7 mouse cellular contexts compared by ENCODE assay signal in genomic region chr9:44734524-44735494, GRCm38 (mm10). TPM values are rescaled to one million over a fixed set of nuclear protein-coding genes. Genes with fewer than 3 reads are reported as not detected.
A peak's percentile ranks its signal among the peaks of the same experiment; 100 is the strongest.
DNase-seq lines count a peak whose midpoint lies in the region; ATAC-seq and TF ChIP-seq lines count a peak whose summit lies in the region.

Gene Phldb1, minus strand, starts transcription at chr9:44735198.

- no peak for DNase-seq in Patski (ENCODE audit: low read depth, low spot score)
- peak; percentile 54 for DNase-seq in cerebellum, adult 9-10 months
- peak; percentile 68 to 72 for DNase-seq in gastrocnemius, adult 8-10 months (ENCODE audit: low spot score in 2 of 2)
- DNase-seq in left cerebral cortex, adult 2 months (ENCODE audit: extremely low spot score in 1 of 2, low spot score in 2 of 2): peak in 1 of 2 experiments; percentile 55
- peak; percentile 84 to 90 for DNase-seq in lung, postnatal 4 days
- DNase-seq in right cerebral cortex, postnatal 14 days: peak; percentile 69

- under 1% methylated on average over 44 of the region's 47 CpGs for WGBS in hindbrain, embryonic 15.5 days

- POLR2A ChIA-PET in Patski (lab: Charles Lee): interaction anchor here (0.9 to 2.2 kb wide), 3 partner anchors 13 to 49 kb away, joined by 4 to 11 read pairs (median 5); no protein-coding TSS in a partner anchor

- H3K4me2 ChIP-seq in hindbrain, embryonic 15.5 days: peak within 1 kb of the TSS; percentile 100

- no peak for TF ChIP-seq CTCF in Patski (IDR thresholded peaks at IDR 0.05)
- peak; percentile 46 for TF ChIP-seq CTCF in left cerebral cortex, adult 2 months (IDR thresholded peaks at IDR 0.05)

- H3K9me3 ChIP-seq in hindbrain, embryonic 15.5 days: no peaks in the 10 kb centered on the region

- H3K9ac ChIP-seq in hindbrain, embryonic 15.5 days: peak within 1 kb of the TSS; percentile 54

- H3K4me1 ChIP-seq in hindbrain, embryonic 15.5 days (replicated peaks): peaks cover 24% of the 10 kb centered on the region

- H3K4me3 ChIP-seq in hindbrain, embryonic 15.5 days: peak within 1 kb of the TSS; percentile 55
- H3K4me3 ChIP-seq in left cerebral cortex, adult 2 months: peak within 1 kb of the TSS; percentile 62

- intact Hi-C loops in left cerebral cortex, adult 2 months (cut with DNase I): loop anchor here (1.0 to 5.0 kb wide), 2 partner anchors 43 to 80 kb away; no protein-coding TSS in a partner anchor

- ATAC-seq in Patski: peak; percentile 54
- peak; percentile 80; the same call in 1 of the 2 replicates for ATAC-seq in hindbrain, embryonic 15.5 days (ENCODE audit: low FRiP score, low read depth)

- H3K27me3 ChIP-seq in Patski: no peaks in the 10 kb centered on the region
- H3K27me3 ChIP-seq in hindbrain, embryonic 15.5 days: peaks cover 10% of the 10 kb centered on the region; the same call in 1 of the 2 replicates

- no peaks in the 10 kb centered on the region for H3K36me3 ChIP-seq in hindbrain, embryonic 15.5 days

- in situ Hi-C loops in Patski (cut with MboI; ENCODE audit: low pct_unique_long_range_greater_than_20kb): no loop called here

- H3K27ac ChIP-seq in hindbrain, embryonic 15.5 days (replicated peaks): peak within 1 kb of the TSS; percentile 65
- peak within 1 kb of the TSS; percentile 81 for H3K27ac ChIP-seq in left cerebral cortex, adult 2 months

- CTCF ChIA-PET in Patski (lab: Charles Lee): interaction anchor here (0.9 to 3.1 kb wide), 6 partner anchors 16 to 79 kb away, joined by 3 to 14 read pairs (median 4); no protein-coding TSS in a partner anchor

RNA-seq across cellular contexts. Expression of gene Phldb1, which starts in this region (rescaled TPM):
- polyA plus RNA-seq in Patski (2021): 137 TPM
- 10 to 100 TPM; 20.0 to 33.0 (median 32.5) TPM for total RNA-seq in gastrocnemius, adult 8-10 months (2022)
- 46.4 and 46.8 TPM in 2 replicates for polyA plus RNA-seq in hindbrain, embryonic 15.5 days (2015; fragmentation: Nextera tagmentation; extraction: Ambion mirVana)
- total RNA-seq in left cerebral cortex, adult 2 months (2021): 10 to 100 TPM; 62.0 to 75.6 TPM
